Mouse (Mus musculus) midbrain, embryonic 13.5 days (tissue): Measurements from ENCODE around the gene Enox1. TPM values are rescaled to one million over a fixed set of nuclear protein-coding genes. Genes with fewer than 3 reads are reported as not detected.

ENCODE experiments used
- ATAC-seq: fragments of 200-750 bp; cut with Nextera tagmentation; 2 replicates; pipeline ENCODE4 v1.8.0; 2017; ENCODE audit warnings: mild to moderate bottlenecking, moderate TSS enrichment, moderate library complexity
- H3K27ac ChIP-seq: fragments of 300-500 bp; sonication (generic); 2 replicates; pipeline ENCODE4 v1.5.1; 2015; ENCODE audit warnings: inconsistent platforms, mild to moderate bottlenecking, moderate library complexity
- H3K27me3 ChIP-seq: fragments of 300-500 bp; sonication (generic); 2 replicates; pipeline ENCODE4 v1.6.1; 2015; ENCODE audit warnings: mild to moderate bottlenecking, inconsistent platforms
- H3K36me3 ChIP-seq: fragments of 300-500 bp; sonication (generic); 2 replicates; pipeline ENCODE4 v1.6.1; 2015; ENCODE audit warnings: mild to moderate bottlenecking, inconsistent platforms
- H3K4me1 ChIP-seq: fragments of 300-500 bp; sonication (generic); replicated peaks from 2 replicates; pipeline ENCODE4 v1.6.1; 2015; ENCODE audit warnings: inconsistent platforms
- H3K4me2 ChIP-seq: fragments of 300-500 bp; sonication (generic); replicated peaks from 2 replicates; pipeline ENCODE4 v1.6.1; 2015; ENCODE audit warnings: moderate library complexity, mild to moderate bottlenecking, inconsistent platforms
- H3K4me3 ChIP-seq: fragments of 300-500 bp; sonication (generic); replicated peaks from 2 replicates; pipeline ENCODE4 v1.5.1; 2015; ENCODE audit warnings: mild to moderate bottlenecking, inconsistent platforms
- H3K9ac ChIP-seq: fragments of 300-500 bp; sonication (generic); replicated peaks from 2 replicates; pipeline ENCODE4 v1.6.1; 2015; ENCODE audit warnings: mild to moderate bottlenecking, inconsistent platforms
- H3K9me3 ChIP-seq: fragments of 300-500 bp; sonication (generic); 2 replicates; pipeline ENCODE4 v1.6.1; 2016; ENCODE audit warnings: mild to moderate bottlenecking, inconsistent platforms
- WGBS: fragments of 180-500 bp; shearing (Covaris S2); methylation state at CpG from one replicate; pipeline ENCODE4 v1.1.7; 2015; 5-methylcytosine and 5-hydroxymethylcytosine counted together
- polyA plus RNA-seq: library from polyadenylated mRNA; unstranded; fragments of >200 nt; fragmentation: Nextera tagmentation; extraction: Ambion mirVana; gene quantifications from 2 replicates; pipeline ENCODE4 v1.2.1, GENCODE M21; 2015

Enox1 gene
- polyA plus RNA-seq, 1 experiment from 2014 or later: 44.0 TPM

DNA sequence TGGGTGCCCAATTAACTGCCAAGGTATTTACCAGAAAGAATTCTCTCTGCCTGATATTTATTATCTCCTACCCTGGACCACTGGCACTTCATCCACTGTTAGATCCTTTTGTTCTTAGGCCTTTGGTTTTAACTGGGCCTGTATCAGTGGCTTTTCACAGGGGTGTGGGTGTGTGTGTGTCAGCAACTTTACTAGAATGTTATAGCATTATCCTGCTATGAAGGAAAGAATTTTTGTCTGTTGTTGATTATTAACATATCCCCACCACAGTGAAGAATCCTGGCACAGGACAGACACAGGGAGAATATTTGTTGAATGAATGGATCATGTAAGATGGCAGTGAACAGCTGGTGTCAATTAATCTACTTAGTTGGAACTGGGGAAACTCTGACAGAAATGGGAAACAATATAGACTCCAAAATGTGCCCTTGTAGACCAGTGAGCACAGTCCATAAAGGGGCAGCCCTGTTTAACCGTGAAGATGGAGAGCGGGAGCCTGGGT is 40.9 kb downstream of the Enox1 start:
- 70% methylated on average over 2 of the region's 2 CpGs for WGBS
- H3K4me3 ChIP-seq: no peak overlapping the region
- peaks cover 45% of the 10 kb centered on the region for H3K4me1 ChIP-seq
- H3K27me3 ChIP-seq: no peaks in the 10 kb centered on the region
- H3K27ac ChIP-seq: no peak overlapping the region
- H3K9me3 ChIP-seq: no peaks in the 10 kb centered on the region
- no peak overlapping the region for H3K4me2 ChIP-seq
- ATAC-seq: no peak
- H3K9ac ChIP-seq: no peak overlapping the region
- no peaks in the 10 kb centered on the region for H3K36me3 ChIP-seq

DNA sequence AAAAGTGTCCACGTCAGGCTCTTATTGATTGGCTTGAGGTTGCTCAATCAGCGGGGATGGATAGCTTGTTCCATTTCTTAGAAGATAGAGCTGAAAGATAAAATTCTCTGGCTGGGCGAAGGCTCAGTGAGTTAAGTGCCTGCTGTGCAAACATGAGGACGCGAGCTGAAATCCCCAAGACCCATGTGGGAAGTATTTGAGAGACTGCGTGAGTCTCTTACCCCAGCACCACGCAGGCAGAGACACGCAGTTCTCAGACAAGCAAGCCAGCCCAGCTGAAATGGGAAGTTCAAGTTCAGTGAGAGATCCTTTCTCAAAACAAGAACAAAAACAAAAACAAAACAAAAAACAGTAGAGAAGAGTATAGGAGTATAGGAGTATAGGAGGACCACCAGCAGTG is 54.3 kb downstream of the Enox1 start:
- no peaks in the 10 kb centered on the region; the same call in 1 of the 2 replicates for H3K9me3 ChIP-seq
- H3K27ac ChIP-seq: no peak overlapping the region
- no peak for ATAC-seq
- H3K27me3 ChIP-seq: no peaks in the 10 kb centered on the region
- H3K9ac ChIP-seq: no peak overlapping the region
- H3K4me1 ChIP-seq: peaks cover 8% of the 10 kb centered on the region
- H3K36me3 ChIP-seq: no peaks in the 10 kb centered on the region
- 87% methylated on average over 8 of the region's 8 CpGs for WGBS
- H3K4me3 ChIP-seq: no peak overlapping the region
- H3K4me2 ChIP-seq: no peak overlapping the region

DNA sequence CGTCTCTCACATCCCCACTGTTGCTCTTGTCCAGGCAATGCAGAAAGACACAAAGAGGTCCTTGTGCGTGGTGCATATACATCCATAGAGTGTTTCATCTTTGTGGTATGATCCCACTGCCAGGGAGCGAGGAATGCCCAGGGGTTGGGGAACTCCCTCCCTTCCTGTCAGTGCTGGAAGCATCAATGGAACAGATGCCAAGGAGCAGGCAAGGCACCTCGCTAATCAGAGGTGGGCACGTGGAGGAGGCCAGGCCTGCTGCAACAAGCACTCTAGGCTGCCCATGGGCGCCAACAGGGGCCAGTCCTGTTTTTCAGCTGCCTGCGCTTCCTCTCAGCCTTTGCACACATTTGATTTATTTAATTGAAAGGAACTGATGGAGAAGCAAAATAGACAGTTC is 56.6 kb downstream of the Enox1 start:
- Histone ChIP-seq H3K36me3 (no peaks in the 10 kb centered on the region), H3K27ac (peak overlapping the region; percentile 44), H3K27me3 (no peaks in the 10 kb centered on the region), H3K9me3 (no peaks in the 10 kb centered on the region), H3K9ac (no peak overlapping the region), H3K4me3 (no peak overlapping the region), H3K4me1 (peaks cover 8% of the 10 kb centered on the region), H3K4me2 (no peak overlapping the region)
- no peak for ATAC-seq
- 76% methylated on average over 7 of the region's 7 CpGs for WGBS

DNA sequence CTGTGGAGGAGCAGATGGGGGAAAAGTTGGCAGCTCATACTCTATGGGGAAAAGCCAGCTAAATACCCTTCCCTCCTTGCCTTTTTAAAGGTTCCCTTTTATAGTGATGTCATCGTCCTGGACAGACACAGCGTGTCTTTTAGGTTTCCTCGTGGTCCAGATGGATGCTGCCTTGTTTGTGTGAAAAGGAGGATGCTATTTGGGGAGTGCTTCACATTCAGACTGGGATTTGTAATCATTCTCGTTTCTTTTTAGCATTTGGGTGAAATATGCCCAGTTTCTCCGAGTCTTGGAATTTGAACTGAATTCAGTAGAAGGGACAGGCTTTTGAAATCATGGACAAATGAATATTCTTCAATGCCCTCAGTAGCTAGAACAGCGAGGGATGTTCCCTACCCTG is 58.3 kb downstream of the Enox1 start:
- Histone ChIP-seq H3K27ac (no peak overlapping the region), H3K27me3 (no peaks in the 10 kb centered on the region), H3K36me3 (no peaks in the 10 kb centered on the region), H3K9ac (no peak overlapping the region), H3K9me3 (no peaks in the 10 kb centered on the region), H3K4me2 (no peak overlapping the region), H3K4me3 (no peak overlapping the region), H3K4me1 (peaks cover 8% of the 10 kb centered on the region)
- 91% methylated on average over 6 of the region's 6 CpGs for WGBS
- ATAC-seq: no peak

DNA sequence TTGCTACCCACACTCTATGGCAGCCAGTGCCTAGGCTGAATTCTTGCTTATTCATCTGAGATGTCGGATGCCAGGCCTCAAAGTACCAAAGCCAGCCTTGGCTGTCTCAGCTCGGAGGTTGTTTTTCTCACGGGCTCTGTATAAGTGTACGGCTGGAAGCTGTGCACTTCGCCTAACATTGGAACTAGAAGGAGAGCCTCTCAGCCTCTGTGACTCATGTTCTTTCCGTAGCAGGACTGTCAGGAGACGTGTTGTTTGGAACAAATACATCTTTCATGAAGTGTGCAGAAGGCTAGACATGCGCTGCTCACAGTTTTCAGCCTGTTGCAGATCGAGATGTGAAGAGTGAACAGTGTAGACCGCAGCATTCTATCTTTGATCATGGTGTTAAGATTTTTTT is 68.8 kb downstream of the Enox1 start:
- no peak for ATAC-seq
- no peaks in the 10 kb centered on the region for H3K27me3 ChIP-seq
- no peaks in the 10 kb centered on the region for H3K4me1 ChIP-seq
- H3K27ac ChIP-seq: no peak overlapping the region
- no peaks in the 10 kb centered on the region for H3K36me3 ChIP-seq
- no peaks in the 10 kb centered on the region for H3K9me3 ChIP-seq
- WGBS: 91% methylated on average over 10 of the region's 10 CpGs
- H3K9ac ChIP-seq: no peak overlapping the region
- H3K4me2 ChIP-seq: no peak overlapping the region
- H3K4me3 ChIP-seq: no peak overlapping the region

DNA sequence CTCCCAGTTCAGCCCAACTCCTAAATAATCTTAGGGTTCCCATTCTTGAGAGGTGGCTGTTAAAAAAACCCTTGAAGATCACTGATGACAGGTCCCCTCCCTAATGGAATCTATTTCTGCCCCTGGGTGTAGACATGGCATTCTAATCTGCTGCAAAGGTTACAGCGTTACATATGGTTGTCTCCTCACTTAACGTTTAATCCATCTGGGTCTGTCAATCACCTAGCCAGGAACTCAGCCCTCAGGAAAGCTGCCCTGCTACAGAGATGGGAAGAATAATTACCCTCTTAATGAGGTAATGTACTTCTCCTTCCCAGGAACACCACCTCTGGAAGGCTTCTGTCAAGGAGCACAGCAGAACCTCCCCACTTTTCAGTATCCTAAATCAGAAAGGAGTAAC is 82.2 kb downstream of the Enox1 start:
- H3K4me1 ChIP-seq: 0 out of 2 replicates have a peak, but pooled peaks cover 8% of the 10 kb centered on the region
- no peak overlapping the region for H3K27ac ChIP-seq
- H3K9ac ChIP-seq: no peak overlapping the region
- 53% methylated on average over 2 of the region's 2 CpGs for WGBS
- H3K36me3 ChIP-seq: no peaks in the 10 kb centered on the region
- H3K4me2 ChIP-seq: no peak overlapping the region
- no peaks in the 10 kb centered on the region for H3K9me3 ChIP-seq
- ATAC-seq: peak; percentile 43; the same call in 1 of the 2 replicates
- no peaks in the 10 kb centered on the region for H3K27me3 ChIP-seq
- H3K4me3 ChIP-seq: no peak overlapping the region

DNA sequence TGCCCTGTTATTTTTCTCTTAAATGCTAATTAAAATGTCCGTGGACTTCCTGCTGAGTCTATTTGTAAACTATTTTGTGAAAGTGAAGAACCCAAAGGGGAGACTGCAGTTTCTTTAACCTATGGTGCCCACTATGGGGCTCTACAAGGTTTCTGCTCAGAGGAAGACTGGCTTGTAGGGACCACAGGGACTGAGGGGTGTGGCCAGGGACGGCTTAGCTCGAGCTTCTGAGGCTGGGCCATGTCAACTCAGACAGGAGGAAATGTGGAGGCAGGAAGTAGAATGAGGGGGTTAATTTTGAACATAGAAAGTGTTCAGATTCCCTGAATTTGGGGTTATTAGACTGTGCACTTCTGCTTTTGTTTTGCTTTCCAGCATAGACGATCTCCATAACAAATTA is 82.8 kb downstream of the Enox1 start:
- Histone ChIP-seq H3K27ac (no peak overlapping the region), H3K27me3 (no peaks in the 10 kb centered on the region), H3K4me1 (0 out of 2 replicates have a peak, but pooled peaks cover 8% of the 10 kb centered on the region), H3K4me2 (no peak overlapping the region), H3K9ac (no peak overlapping the region), H3K4me3 (no peak overlapping the region), H3K36me3 (no peaks in the 10 kb centered on the region), H3K9me3 (no peaks in the 10 kb centered on the region)
- 51% methylated on average over 4 of the region's 4 CpGs for WGBS
- no peak for ATAC-seq

DNA sequence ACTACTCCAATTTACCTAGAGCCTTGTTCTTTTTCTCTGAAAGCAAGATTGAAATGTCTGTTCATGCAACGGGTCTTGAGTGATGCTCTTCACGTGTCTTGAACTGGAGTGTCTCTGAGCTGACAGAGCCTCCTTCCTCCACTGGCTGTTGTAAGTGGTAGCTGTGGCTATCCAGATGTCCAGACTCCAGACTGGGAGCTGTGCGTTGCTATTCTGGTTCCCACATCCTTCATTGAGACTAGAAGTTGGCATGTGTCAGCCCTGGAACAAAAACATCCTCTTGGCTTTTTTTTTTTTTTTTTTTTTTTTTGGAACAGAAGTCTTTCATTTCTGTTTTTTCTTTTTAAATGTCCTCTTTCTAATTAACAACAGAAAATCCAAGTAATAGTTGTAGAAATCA is 90.4 kb downstream of the Enox1 start:
- ATAC-seq: no peak
- Histone ChIP-seq H3K27me3 (no peaks in the 10 kb centered on the region), H3K4me2 (no peak overlapping the region), H3K4me1 (peaks cover 12% of the 10 kb centered on the region), H3K36me3 (no peaks in the 10 kb centered on the region), H3K4me3 (no peak overlapping the region), H3K27ac (no peak overlapping the region), H3K9ac (no peak overlapping the region), H3K9me3 (no peaks in the 10 kb centered on the region)
- 88% methylated on average over 3 of the region's 3 CpGs for WGBS

DNA sequence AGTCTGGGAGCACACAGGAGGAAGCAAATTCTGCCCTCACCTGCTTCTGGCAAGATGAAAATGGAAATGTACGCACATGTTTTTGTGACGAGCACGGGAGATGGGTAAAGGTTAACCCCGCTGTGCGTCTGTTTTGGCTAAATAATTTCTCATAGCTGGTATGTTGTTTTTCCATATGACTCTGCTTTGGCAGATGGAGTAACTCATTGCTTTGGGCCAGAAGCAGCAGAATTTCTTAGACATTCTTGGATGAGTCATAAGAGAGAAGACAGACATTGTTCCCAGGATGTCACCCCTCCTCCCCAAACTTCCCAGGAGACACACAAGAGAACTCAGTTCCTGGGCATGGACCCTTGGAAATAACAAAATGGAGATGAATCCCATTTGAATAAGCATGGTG is 91.9 kb downstream of the Enox1 start:
- Histone ChIP-seq H3K36me3 (no peaks in the 10 kb centered on the region), H3K27ac (no peak overlapping the region), H3K9me3 (no peaks in the 10 kb centered on the region), H3K27me3 (no peaks in the 10 kb centered on the region), H3K9ac (no peak overlapping the region), H3K4me1 (peaks cover 12% of the 10 kb centered on the region), H3K4me2 (no peak overlapping the region), H3K4me3 (no peak overlapping the region)
- ATAC-seq: no peak
- WGBS: 88% methylated on average over 5 of the region's 5 CpGs

DNA sequence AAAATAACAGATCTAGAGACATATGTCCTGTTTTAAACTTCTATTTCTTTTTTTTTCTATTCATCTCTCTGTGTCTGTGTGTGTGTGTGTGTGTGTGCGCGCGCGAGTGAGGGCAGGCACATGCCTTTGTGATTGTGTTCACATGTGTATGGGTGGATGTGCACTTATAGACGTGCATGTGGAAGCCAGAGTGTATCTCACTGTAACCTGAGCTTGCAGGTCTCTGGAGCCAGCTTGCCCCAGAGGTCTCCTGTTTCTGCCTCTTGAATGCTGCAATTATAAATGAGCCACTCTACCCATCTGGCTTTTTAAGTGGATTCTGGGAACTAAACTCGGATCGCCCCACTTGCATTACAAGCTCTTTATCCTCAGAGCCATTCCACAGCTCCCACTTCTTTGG is 92.4 kb downstream of the Enox1 start:
- H3K27ac ChIP-seq: no peak overlapping the region
- H3K36me3 ChIP-seq: no peaks in the 10 kb centered on the region
- no peaks in the 10 kb centered on the region for H3K9me3 ChIP-seq
- H3K4me2 ChIP-seq: no peak overlapping the region
- no peak overlapping the region for H3K4me3 ChIP-seq
- H3K4me1 ChIP-seq: peaks cover 12% of the 10 kb centered on the region
- WGBS: 79% methylated on average over 7 of the region's 7 CpGs
- H3K9ac ChIP-seq: no peak overlapping the region
- H3K27me3 ChIP-seq: no peaks in the 10 kb centered on the region
- no peak for ATAC-seq

DNA sequence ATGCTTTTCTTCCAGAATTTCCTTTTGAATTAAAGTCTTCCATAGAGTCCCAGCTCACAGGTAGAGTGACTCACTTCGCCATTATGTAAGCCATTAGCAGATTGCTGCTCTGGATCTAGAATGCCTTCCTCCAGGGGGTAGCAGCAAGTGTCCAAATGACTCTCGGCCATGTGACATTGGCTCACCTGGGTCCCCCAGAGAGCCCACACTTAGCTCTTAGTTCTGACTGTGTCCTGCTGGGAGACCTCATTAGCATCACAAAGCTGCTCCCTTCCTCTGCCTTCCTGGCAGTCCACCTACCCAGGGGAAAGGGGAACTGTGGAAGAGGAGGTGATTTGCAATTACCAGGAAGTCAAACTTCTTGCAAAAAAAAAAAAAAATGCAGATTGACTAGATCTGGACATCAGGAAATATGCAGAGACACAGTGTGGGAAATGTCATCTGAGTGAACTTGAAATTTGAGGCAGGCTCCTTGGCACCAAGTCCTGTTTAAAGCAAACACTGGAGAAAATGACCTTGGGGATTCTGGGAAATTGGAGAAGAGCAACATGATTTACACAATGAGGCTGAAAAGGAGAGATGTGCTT is 94.2 kb downstream of the Enox1 start:
- no peak overlapping the region for H3K27ac ChIP-seq
- H3K4me1 ChIP-seq: peaks cover 18% of the 10 kb centered on the region
- H3K27me3 ChIP-seq: no peaks in the 10 kb centered on the region
- WGBS: 24% methylated on average over 2 of the region's 2 CpGs
- H3K4me3 ChIP-seq: no peak overlapping the region
- H3K9ac ChIP-seq: no peak overlapping the region
- ATAC-seq: no peak
- H3K36me3 ChIP-seq: no peaks in the 10 kb centered on the region
- no peak overlapping the region for H3K4me2 ChIP-seq
- H3K9me3 ChIP-seq: no peaks in the 10 kb centered on the region

DNA sequence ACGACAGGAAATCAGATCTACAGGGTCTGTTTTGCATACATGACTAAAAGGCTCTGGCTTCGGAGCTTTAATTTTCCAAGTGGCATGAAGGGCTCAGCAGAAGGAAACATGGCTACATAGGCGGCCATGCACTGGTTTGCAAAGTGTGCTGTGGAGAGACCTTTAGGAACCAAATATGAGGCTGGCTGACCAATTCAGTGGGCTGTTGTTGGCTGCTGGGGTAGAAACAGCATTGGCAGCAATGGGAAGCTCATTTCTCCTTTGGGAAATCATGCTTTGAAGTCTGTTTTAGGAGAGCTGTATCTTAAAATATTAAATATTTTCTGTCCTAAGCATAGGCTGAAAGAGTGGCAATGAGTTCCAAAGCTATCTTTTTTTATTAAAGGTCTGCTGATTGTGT is 98.6 kb downstream of the Enox1 start:
- no peaks in the 10 kb centered on the region for H3K27me3 ChIP-seq
- no peaks in the 10 kb centered on the region for H3K9me3 ChIP-seq
- no peak for ATAC-seq
- no peak overlapping the region for H3K4me2 ChIP-seq
- H3K36me3 ChIP-seq: no peaks in the 10 kb centered on the region
- 84% methylated on average over 3 of the region's 3 CpGs for WGBS
- H3K4me1 ChIP-seq: peaks cover 22% of the 10 kb centered on the region
- H3K4me3 ChIP-seq: no peak overlapping the region
- no peak overlapping the region for H3K27ac ChIP-seq
- H3K9ac ChIP-seq: no peak overlapping the region

DNA sequence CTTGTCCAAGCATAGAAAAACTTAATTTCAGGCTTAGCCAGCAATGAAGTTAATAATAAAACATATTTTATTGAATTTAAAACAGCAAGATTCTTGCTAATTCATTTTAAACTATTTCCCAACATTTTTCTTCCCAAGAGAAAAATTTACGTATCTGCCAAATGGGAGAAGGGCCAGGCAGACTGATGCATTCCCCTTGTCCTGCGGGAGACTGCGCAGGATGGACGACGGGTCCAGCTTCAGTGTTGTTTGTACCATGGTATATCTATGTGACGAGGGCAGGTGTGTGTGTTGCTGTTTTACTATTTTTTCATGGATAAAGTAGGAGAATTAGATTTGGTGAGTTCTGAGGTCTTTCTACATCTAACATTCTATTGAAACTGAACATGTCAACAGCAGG is 99.1 kb downstream of the Enox1 start:
- no peak for ATAC-seq
- no peak overlapping the region for H3K27ac ChIP-seq
- WGBS: 94% methylated on average over 6 of the region's 6 CpGs

More for the DNA sequence above, 99.1 kb downstream of the Enox1 start:
- H3K27me3 ChIP-seq: no peaks in the 10 kb centered on the region
- H3K4me3 ChIP-seq: no peak overlapping the region
- H3K36me3 ChIP-seq: no peaks in the 10 kb centered on the region
- no peak overlapping the region for H3K9ac ChIP-seq
- H3K9me3 ChIP-seq: no peaks in the 10 kb centered on the region
- peaks cover 18% of the 10 kb centered on the region for H3K4me1 ChIP-seq
- H3K4me2 ChIP-seq: no peak overlapping the region
